Mouse (Mus musculus) testis, postnatal 14 days (tissue): Measurements from ENCODE around the gene Mlst8.
"Not testable (repeated sequence)": the region's sequence is repeated elsewhere in the genome, so short reads cannot be mapped to it uniquely, and the experiment has no call there.

Experiments used
- DNase-seq: peaks from one replicate; pipeline ENCODE4 v3.0.0; 2021; ENCODE audit warnings: low spot score

Gene Mlst8

GRCm38 (mm10) chr17:24469336-24469909, 9.5 kb downstream of the Mlst8 start:
- no peak for DNase-seq

- no peak for DNase-seq
Measured at GRCm38 (mm10) chr17:24468636-24469246, 10.1 kb downstream of the Mlst8 start.

- peak; percentile 6 for DNase-seq
Measured at GRCm38 (mm10) chr17:24463374-24464133, 15.3 kb downstream of the Mlst8 start.

GRCm38 (mm10) chr17:24462932-24463331, 15.9 kb downstream of the Mlst8 start:
- no peak for DNase-seq

GRCm38 (mm10) chr17:24461580-24461979, 17.3 kb downstream of the Mlst8 start:
- DNase-seq, result no peak

- DNase-seq, result not testable (repeated sequence)
Measured at GRCm38 (mm10) chr17:24455523-24456206, 23.2 kb downstream of the Mlst8 start.

- DNase-seq, result peak; percentile 100
Measured at GRCm38 (mm10) chr17:24454756-24455522, 23.9 kb downstream of the Mlst8 start.

GRCm38 (mm10) chr17:24454218-24454755, 24.6 kb downstream of the Mlst8 start:
- no peak for DNase-seq

GRCm38 (mm10) chr17:24453372-24453771, 25.5 kb downstream of the Mlst8 start:
- no peak for DNase-seq

- DNase-seq, result no peak
Measured at GRCm38 (mm10) chr17:24451220-24451619, 27.7 kb downstream of the Mlst8 start.

- DNase-seq, result no peak
Measured at GRCm38 (mm10) chr17:24449507-24449906, 29.4 kb downstream of the Mlst8 start.

GRCm38 (mm10) chr17:24446590-24446989, 32.3 kb downstream of the Mlst8 start:
- DNase-seq, result no peak

- peak; percentile 61 for DNase-seq
Measured at GRCm38 (mm10) chr17:24443409-24443808, 35.5 kb downstream of the Mlst8 start.

GRCm38 (mm10) chr17:24442632-24443155, 36.2 kb downstream of the Mlst8 start, which contains the start of gene Dnase1l2:
Gene Dnase1l2, minus strand, starts transcription at chr17:24443105.
- DNase-seq, result peak; percentile 22

GRCm38 (mm10) chr17:24442107-24442506, 36.8 kb downstream of the Mlst8 start:
- DNase-seq, result peak; percentile 38

- DNase-seq, result no peak
Measured at GRCm38 (mm10) chr17:24441148-24441547, 37.7 kb downstream of the Mlst8 start.

GRCm38 (mm10) chr17:24440377-24440776, 38.5 kb downstream of the Mlst8 start:
- DNase-seq, result peak; percentile 4

GRCm38 (mm10) chr17:24437016-24437415, 41.9 kb downstream of the Mlst8 start:
- DNase-seq, result no peak

- no peak for DNase-seq
Measured at GRCm38 (mm10) chr17:24429201-24429983, 49.5 kb downstream of the Mlst8 start.

GRCm38 (mm10) chr17:24427170-24427557, 51.7 kb downstream of the Mlst8 start:
- DNase-seq, result no peak
